Mouse (Mus musculus) midbrain, embryonic 11.5 days (tissue): Measurements from ENCODE around the gene 2610528A11Rik. TPM values are rescaled to one million over a fixed set of nuclear protein-coding genes. Genes with fewer than 3 reads are reported as not detected.

ENCODE experiments used
- ATAC-seq: fragments of 200-750 bp; cut with Nextera tagmentation; 2 replicates; pipeline ENCODE4 v1.8.0; 2017; ENCODE audit warnings: moderate TSS enrichment, moderate library complexity; ENCODE audit not compliant: low FRiP score
- DNase-seq: peaks from one replicate; pipeline ENCODE4 v3.0.0; 2015; ENCODE audit warnings: low spot score; ENCODE audit errors: missing footprints
- H3K27ac ChIP-seq: fragments of 300-500 bp; sonication (generic); 2 replicates; pipeline ENCODE4 v1.5.1; 2014; ENCODE audit warnings: low read depth, low read length
- H3K27me3 ChIP-seq: fragments of 300-500 bp; sonication (generic); 2 replicates; pipeline ENCODE4 v1.6.1; 2014; ENCODE audit warnings: mild to moderate bottlenecking, low read length, moderate library complexity, mixed read lengths; ENCODE audit not compliant: control insufficient read depth, insufficient read depth
- H3K36me3 ChIP-seq: fragments of 300-500 bp; sonication (generic); 2 replicates; pipeline ENCODE4 v1.6.1; 2014; ENCODE audit warnings: mild to moderate bottlenecking, low read length, moderate library complexity, mixed read lengths; ENCODE audit not compliant: control insufficient read depth, insufficient read depth
- H3K4me1 ChIP-seq: fragments of 300-500 bp; sonication (generic); 2 replicates; pipeline ENCODE4 v1.6.1; 2014; ENCODE audit warnings: low read length; ENCODE audit not compliant: control insufficient read depth, insufficient read depth
- H3K4me2 ChIP-seq: fragments of 300-500 bp; sonication (generic); 2 replicates; pipeline ENCODE4 v1.6.1; 2014; ENCODE audit warnings: mild to moderate bottlenecking, moderate library complexity
- H3K4me3 ChIP-seq: fragments of 300-500 bp; sonication (generic); 2 replicates; pipeline ENCODE4 v1.5.1; 2014; ENCODE audit warnings: low read depth, low read length
- H3K9ac ChIP-seq: fragments of 300-500 bp; sonication (generic); 2 replicates; pipeline ENCODE4 v1.6.1; 2014; ENCODE audit warnings: low read length
- H3K9me3 ChIP-seq: fragments of 300-500 bp; sonication (generic); 2 replicates; pipeline ENCODE4 v1.6.1; 2016; ENCODE audit warnings: low read length; ENCODE audit not compliant: control insufficient read depth
- WGBS: fragments of 180-500 bp; shearing (Covaris S2); extraction: QIAGEN DNeasy Blood & Tissue Kit; methylation state at CpG from one replicate; pipeline ENCODE4 v1.1.7; 2014; 5-methylcytosine and 5-hydroxymethylcytosine counted together
- polyA plus RNA-seq: library from polyadenylated mRNA; unstranded; fragments of >200 nt; fragmentation: Nextera tagmentation; extraction: Ambion mirVana; gene quantifications from 2 replicates; pipeline ENCODE4 v1.2.1, GENCODE M21; 2014

Gene 2610528A11Rik
- polyA plus RNA-seq, 1 experiment from 2014 or later, result not detected

DNA sequence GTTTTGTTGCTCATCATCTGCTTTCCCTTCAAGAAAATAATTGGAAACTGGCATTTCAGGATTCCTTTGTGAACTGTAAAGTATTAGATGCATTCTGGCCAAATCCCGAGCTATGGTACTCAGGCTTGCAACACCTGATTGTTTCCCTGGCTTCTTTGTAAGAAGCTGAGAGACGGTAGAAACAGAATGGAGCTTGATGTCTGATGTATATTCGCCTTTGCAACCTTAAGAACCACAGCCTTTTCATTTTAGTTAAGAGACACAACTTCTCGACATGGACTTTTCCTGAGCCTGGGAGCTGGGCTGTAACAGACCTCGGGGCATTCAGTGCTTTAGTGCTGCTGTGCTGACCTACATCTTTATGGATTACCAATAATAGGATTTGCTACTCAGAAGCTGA is 46.2 kb downstream of the 2610528A11Rik start, which contains the start of gene Lrit2:
TSS of gene Lrit2 (plus strand) at position 301 of the 400 bp plus-strand sequence.
- ATAC-seq, result no peak
- 76% methylated on average over 5 of the region's 5 CpGs for WGBS

DNA sequence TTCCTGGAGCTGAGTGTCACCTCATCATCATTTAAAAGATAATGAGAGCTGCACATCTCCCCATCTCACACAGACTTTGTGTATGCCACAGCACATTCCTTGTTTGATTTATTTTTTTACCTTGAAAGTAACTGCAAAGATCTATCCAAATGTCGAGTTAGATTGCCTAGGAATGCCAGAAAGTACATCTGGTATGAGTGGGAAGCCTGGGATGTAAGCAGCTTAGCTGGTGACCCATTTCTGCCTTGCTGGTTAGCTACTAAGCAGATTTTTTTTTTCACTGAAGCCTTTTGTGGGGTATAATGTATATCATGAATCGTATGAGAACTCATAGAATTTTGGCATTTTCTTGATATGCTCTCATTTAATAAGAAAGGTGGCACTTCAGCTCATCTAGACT is 47.2 kb downstream of the 2610528A11Rik start:
- Histone ChIP-seq H3K36me3 (no peaks in the 10 kb centered on the region), H3K9ac (no peak overlapping the region), H3K27me3 (no peaks in the 10 kb centered on the region), H3K4me3 (no peak overlapping the region), H3K27ac (no peak overlapping the region), H3K9me3 (no peaks in the 10 kb centered on the region), H3K4me2 (no peak overlapping the region), H3K4me1 (no peaks in the 10 kb centered on the region)
- ATAC-seq (no peak), DNase-seq (no peak)
- 56% methylated on average over 2 of the region's 2 CpGs for WGBS

More for the DNA sequence above, 46.2 kb downstream of the 2610528A11Rik start, which contains the start of gene Lrit2:
- no peaks in the 10 kb centered on the region for H3K4me1 ChIP-seq
- H3K27me3 ChIP-seq, result no peaks in the 10 kb centered on the region
- no peaks in the 10 kb centered on the region for H3K36me3 ChIP-seq
- no peaks in the 10 kb centered on the region for H3K9me3 ChIP-seq
- no peak within 1 kb of the TSS for H3K9ac ChIP-seq
- H3K4me3 ChIP-seq, result no peak within 1 kb of the TSS
- DNase-seq, result no peak
- H3K4me2 ChIP-seq, result no peak within 1 kb of the TSS
- H3K27ac ChIP-seq, result no peak within 1 kb of the TSS

DNA sequence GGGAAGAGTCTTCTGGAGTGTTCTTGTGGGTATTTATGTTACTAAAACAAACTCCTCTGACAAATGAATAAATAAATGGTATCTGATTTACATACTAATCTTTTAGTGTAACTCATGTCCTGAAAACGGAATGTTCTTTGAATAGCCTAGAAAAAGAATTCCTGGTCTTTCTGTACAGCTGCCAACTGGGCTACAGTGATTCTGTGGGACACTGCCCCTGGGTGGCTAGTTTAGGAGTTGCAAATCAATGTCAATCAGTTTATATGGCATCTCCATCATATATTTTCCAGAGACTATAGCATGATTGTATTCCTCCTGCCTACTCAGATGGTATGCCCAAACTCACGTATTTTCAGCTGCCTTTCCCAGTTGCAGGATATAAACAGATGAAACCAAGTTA is 49.0 kb downstream of the 2610528A11Rik start:
- H3K27me3 ChIP-seq, result no peaks in the 10 kb centered on the region
- no peak overlapping the region for H3K4me2 ChIP-seq
- no peaks in the 10 kb centered on the region for H3K4me1 ChIP-seq
- no peak overlapping the region for H3K4me3 ChIP-seq
- no peak overlapping the region for H3K27ac ChIP-seq
- H3K36me3 ChIP-seq, result no peaks in the 10 kb centered on the region
- no peak for ATAC-seq
- no peaks in the 10 kb centered on the region for H3K9me3 ChIP-seq
- H3K9ac ChIP-seq, result no peak overlapping the region
- DNase-seq, result no peak
- WGBS, result 65% methylated on average over 2 of the region's 2 CpGs

Other genes with a start within 250 kb of the 2610528A11Rik start
- 27.5 and 29.2 TPM in 2 replicates for gene Ccser2, start 145.2 kb downstream of the 2610528A11Rik start, polyA plus RNA-seq
- gene Rgr, start 65.1 kb downstream of the 2610528A11Rik start, polyA plus RNA-seq, result not detected in 2 replicates
- gene Lrit1, start 59.2 kb downstream of the 2610528A11Rik start, polyA plus RNA-seq, result not detected in 2 replicates
- not detected in 2 replicates for gene Lrit2, start 46.1 kb downstream of the 2610528A11Rik start, polyA plus RNA-seq
- 0.20 and 0.22 TPM in 2 replicates for gene Cdhr1, start 15.7 kb downstream of the 2610528A11Rik start, polyA plus RNA-seq
- gene Ghitm, start 21.2 kb upstream of the 2610528A11Rik start, polyA plus RNA-seq, result 213 and 220 TPM in 2 replicates